Comparison of ENCODE assay signal across 18 mouse cellular contexts in genomic region chr5:29166947-29167346, GRCm38 (mm10). TPM values are rescaled to one million over a fixed set of nuclear protein-coding genes. Genes with fewer than 3 reads are reported as not detected.
"Had no signal": no experiment of that assay in that cellular context is flagged by ENCODE, and none has a peak within 500 bp of the region (broad histone marks: within the 10 kb centered on the region; RNA-seq: fewer than 3 reads in every experiment).

No protein-coding gene starts in this region.

- H3K9me3 ChIP-seq: liver, embryonic 13.5 days; liver, embryonic 15.5 days; midbrain, embryonic 13.5 days; midbrain, embryonic 15.5 days; neural tube, embryonic 12.5 days; stomach, embryonic 15.5 days had no signal

- H3K27me3 ChIP-seq: liver, embryonic 13.5 days; liver, embryonic 15.5 days; megakaryocyte, embryonic 14.5 days; midbrain, embryonic 13.5 days; midbrain, embryonic 15.5 days; neural tube, embryonic 12.5 days; stomach, embryonic 15.5 days had no signal

- H3K9ac ChIP-seq: liver, embryonic 13.5 days; liver, embryonic 15.5 days; liver, postnatal 0 days; midbrain, embryonic 13.5 days; midbrain, embryonic 15.5 days; neural tube, embryonic 12.5 days; stomach, embryonic 15.5 days had no signal

- H3K4me3 ChIP-seq: liver, embryonic 13.5 days; liver, embryonic 15.5 days; megakaryocyte, embryonic 14.5 days; midbrain, embryonic 13.5 days; midbrain, embryonic 15.5 days; neural tube, embryonic 12.5 days; stomach, embryonic 15.5 days had no signal

- H3K4me2 ChIP-seq: liver, embryonic 11.5 days; liver, embryonic 13.5 days; liver, embryonic 15.5 days; midbrain, embryonic 11.5 days; midbrain, embryonic 13.5 days; midbrain, embryonic 15.5 days; neural tube, embryonic 12.5 days; stomach, embryonic 15.5 days had no signal

- H3K4me1 ChIP-seq: liver, embryonic 13.5 days; liver, embryonic 15.5 days; megakaryocyte, embryonic 14.5 days; midbrain, embryonic 15.5 days; neural tube, embryonic 12.5 days; stomach, embryonic 15.5 days had no signal

- ATAC-seq: liver, postnatal 0 days; midbrain, embryonic 13.5 days; midbrain, embryonic 15.5 days had no signal

- DNase-seq: liver, embryonic 13.5 days; liver, postnatal 0 days; right cerebral cortex, postnatal 14 days; thymus, adult 2 months; thymus, postnatal 25 days; thymus, postnatal 4 days had no signal

- H3K27ac ChIP-seq: liver, embryonic 13.5 days; liver, embryonic 15.5 days; macrophage; midbrain, embryonic 13.5 days; midbrain, embryonic 15.5 days; neural tube, embryonic 12.5 days; stomach, embryonic 15.5 days; stomach, postnatal 0 days had no signal

- H3K36me3 ChIP-seq: liver, embryonic 13.5 days; liver, embryonic 15.5 days; midbrain, embryonic 13.5 days; midbrain, embryonic 15.5 days; neural tube, embryonic 12.5 days; stomach, embryonic 15.5 days had no signal

RNA-seq across cellular contexts. Expression of gene Rnf32, which starts 28.8 kb away (rescaled TPM):
- total RNA-seq: megakaryocyte progenitor cell, adult 5-6 weeks; monocyte, adult 5-6 weeks had no signal
- polyA plus RNA-seq: macrophage had no signal
